Mouse (Mus musculus) liver, postnatal 0 days (tissue): ENCODE data around the gene Ppp3r2. TPM values are rescaled to one million over a fixed set of nuclear protein-coding genes. Genes with fewer than 3 reads are reported as not detected.

Experiments
- ATAC-seq: fragments of 200-750 bp; cut with Nextera tagmentation; 2 replicates; pipeline ENCODE4 v1.8.0; 2017; ENCODE audit warnings: mild to moderate bottlenecking, moderate library complexity
- DNase-seq: peaks from one replicate; pipeline ENCODE4 v3.0.0-alpha.2; 2016
- H3K27ac ChIP-seq: fragments of 300-500 bp; sonication (generic); 2 replicates; pipeline ENCODE4 v1.5.1; 2014; ENCODE audit warnings: antibody characterized with exemption, moderate library complexity, mild to moderate bottlenecking, low read depth
- H3K27me3 ChIP-seq: fragments of 300-500 bp; sonication (generic); 2 replicates; pipeline ENCODE4 v1.6.1; 2014; ENCODE audit warnings: low read length, control low read depth, mixed read lengths; ENCODE audit not compliant: insufficient read depth
- H3K36me3 ChIP-seq: fragments of 300-500 bp; sonication (generic); replicated peaks from 2 replicates; pipeline ENCODE4 v1.6.1; 2014; ENCODE audit warnings: mild to moderate bottlenecking, control low read depth, low read length, moderate library complexity, mixed read lengths; ENCODE audit not compliant: insufficient read depth
- H3K4me1 ChIP-seq: fragments of 300-500 bp; sonication (generic); 2 replicates; pipeline ENCODE4 v1.6.1; 2014; ENCODE audit warnings: antibody characterized with exemption, mild to moderate bottlenecking, control low read depth; ENCODE audit not compliant: insufficient read depth
- H3K4me2 ChIP-seq: fragments of 300-500 bp; sonication (generic); 2 replicates; pipeline ENCODE4 v1.6.1; 2014; ENCODE audit warnings: low read depth, mild to moderate bottlenecking, low read length, moderate library complexity, mixed read lengths
- H3K4me3 ChIP-seq: fragments of 300-500 bp; sonication (generic); 2 replicates; pipeline ENCODE4 v1.5.1; 2014; ENCODE audit warnings: low read depth, low read length
- H3K9ac ChIP-seq: fragments of 300-500 bp; sonication (generic); replicated peaks from 2 replicates; pipeline ENCODE4 v1.6.1; 2014; ENCODE audit warnings: mild to moderate bottlenecking, moderate library complexity
- H3K9me3 ChIP-seq: fragments of 300-500 bp; sonication (generic); 2 replicates; pipeline ENCODE4 v1.6.1; 2016; ENCODE audit warnings: mild to moderate bottlenecking, control low read depth, low read length, mixed read lengths
- CTCF ChIP-seq: sonication (generic); IDR thresholded peaks from 2 replicates; pipeline ENCODE4 v1.5.1; 2016; ENCODE audit warnings: antibody characterized with exemption, low read depth
- EP300 ChIP-seq: IDR thresholded peaks from 2 replicates; pipeline ENCODE4 v1.6.1; 2016; ENCODE audit warnings: antibody characterized with exemption, low read depth, mild to moderate bottlenecking
- WGBS: fragments of 180-500 bp; shearing (Covaris S2); extraction: QIAGEN DNeasy Blood & Tissue Kit; methylation state at CpG from one replicate; pipeline ENCODE4 v1.1.7; 2014; ENCODE audit not compliant: insufficient replicate concordance; 5-methylcytosine and 5-hydroxymethylcytosine counted together
- polyA plus RNA-seq: library from polyadenylated mRNA; unstranded; fragments of >200 nt; fragmentation: Nextera tagmentation; extraction: Ambion mirVana; gene quantifications from 2 replicates; pipeline ENCODE4 v1.2.1, GENCODE M21; 2015

Ppp3r2 gene
- not detected in 2 replicates for polyA plus RNA-seq

- WGBS, result 78% methylated on average over 13 of the region's 13 CpGs
- no peak for TF ChIP-seq CTCF
- TF ChIP-seq EP300, result no peak
- H3K27me3 ChIP-seq, result no peaks in the 10 kb centered on the region
- H3K4me2 ChIP-seq, result no peak within 1 kb of the TSS
- H3K4me1 ChIP-seq, result no peaks in the 10 kb centered on the region
- ATAC-seq (no peak), DNase-seq (no peak)
- H3K9ac ChIP-seq, result no peak within 1 kb of the TSS
- no peak within 1 kb of the TSS for H3K4me3 ChIP-seq
- H3K36me3 ChIP-seq, result no peaks in the 10 kb centered on the region
- H3K27ac ChIP-seq, result no peak within 1 kb of the TSS
- no peaks in the 10 kb centered on the region for H3K9me3 ChIP-seq
Measured at GRCm38 (mm10) chr4:49681812-49682211, at the start of gene Ppp3r2. Ppp3r2 (minus strand) TSS chr4:49682024.

- Histone ChIP-seq H3K9me3 (no peaks in the 10 kb centered on the region), H3K27me3 (no peaks in the 10 kb centered on the region), H3K27ac (no peak overlapping the region), H3K36me3 (no peaks in the 10 kb centered on the region), H3K9ac (no peak overlapping the region), H3K4me1 (no peaks in the 10 kb centered on the region), H3K4me3 (no peak overlapping the region), H3K4me2 (no peak overlapping the region)
- WGBS, result 58% methylated on average over 3 of the region's 3 CpGs
- ATAC-seq (no peak), DNase-seq (no peak)
- TF ChIP-seq EP300 (no peak), CTCF (no peak)
Measured at GRCm38 (mm10) chr4:49729326-49729725, 47.5 kb upstream of the Ppp3r2 start.

- H3K4me2 ChIP-seq, result no peak overlapping the region
- ATAC-seq (no peak), DNase-seq (no peak)
- 71% methylated on average over 2 of the region's 2 CpGs for WGBS
- H3K27ac ChIP-seq, result no peak overlapping the region
- no peaks in the 10 kb centered on the region for H3K36me3 ChIP-seq
- H3K9me3 ChIP-seq, result no peaks in the 10 kb centered on the region
- H3K27me3 ChIP-seq, result no peaks in the 10 kb centered on the region
- TF ChIP-seq EP300 (no peak), CTCF (no peak)
- H3K4me3 ChIP-seq, result no peak overlapping the region
- no peaks in the 10 kb centered on the region for H3K4me1 ChIP-seq
- no peak overlapping the region for H3K9ac ChIP-seq
Measured at GRCm38 (mm10) chr4:49723908-49724307, 42.1 kb upstream of the Ppp3r2 start.

GRCm38 (mm10) chr4:49691405-49692194 lies 9.8 kb upstream of the Ppp3r2 start:
- 60% methylated on average over 12 of the region's 12 CpGs for WGBS
- H3K27ac ChIP-seq, result no peak overlapping the region
- no peaks in the 10 kb centered on the region for H3K4me1 ChIP-seq
- H3K9ac ChIP-seq, result no peak overlapping the region
- no peaks in the 10 kb centered on the region for H3K9me3 ChIP-seq
- no peaks in the 10 kb centered on the region for H3K36me3 ChIP-seq
- ATAC-seq (no peak), DNase-seq (no peak)
- no peak for TF ChIP-seq CTCF
- no peak for TF ChIP-seq EP300
- H3K27me3 ChIP-seq, result no peaks in the 10 kb centered on the region
- no peak overlapping the region for H3K4me2 ChIP-seq
- H3K4me3 ChIP-seq, result no peak overlapping the region

- H3K4me2 ChIP-seq, result no peak overlapping the region
- TF ChIP-seq EP300 (no peak), CTCF (peak; percentile 84)
- H3K9ac ChIP-seq, result no peak overlapping the region
- H3K27ac ChIP-seq, result no peak overlapping the region
- no peaks in the 10 kb centered on the region for H3K9me3 ChIP-seq
- no peak for ATAC-seq
- no peaks in the 10 kb centered on the region for H3K27me3 ChIP-seq
- H3K36me3 ChIP-seq, result no peaks in the 10 kb centered on the region
- H3K4me3 ChIP-seq, result no peak overlapping the region
- H3K4me1 ChIP-seq, result no peaks in the 10 kb centered on the region
- peak; percentile 39 for DNase-seq
- WGBS, result 24% methylated on average over 9 of the region's 9 CpGs
Measured at GRCm38 (mm10) chr4:49688594-49689288, 6.9 kb upstream of the Ppp3r2 start.

GRCm38 (mm10) chr4:49680171-49680875 lies 1.5 kb downstream of the Ppp3r2 start:
- no peak for ATAC-seq

More at GRCm38 (mm10) chr4:49680171-49680875, 1.5 kb downstream of the Ppp3r2 start:
- 77% methylated on average over 11 of the region's 11 CpGs for WGBS
- Histone ChIP-seq H3K27ac (no peak overlapping the region), H3K4me1 (no peaks in the 10 kb centered on the region), H3K36me3 (no peaks in the 10 kb centered on the region), H3K27me3 (no peaks in the 10 kb centered on the region), H3K9me3 (no peaks in the 10 kb centered on the region), H3K4me2 (no peak overlapping the region), H3K9ac (no peak overlapping the region), H3K4me3 (no peak overlapping the region)
- TF ChIP-seq EP300 (no peak), CTCF (no peak)
- DNase-seq, result no peak
